Mouse (Mus musculus): ENCODE results near the gene Mall.

Gene Mall

GRCm38 (mm10) chr2:127730301-127730997 is 717 bp upstream of the Mall start:
- no peak for DNase-seq (ENCODE audit: low read depth, low spot score)

- no peak for DNase-seq (ENCODE audit: low read depth, low spot score)
Measured at GRCm38 (mm10) chr2:127728661-127729450, 876 bp downstream of the Mall start.

- no peak for DNase-seq (ENCODE audit: low read depth, low spot score)
Measured at GRCm38 (mm10) chr2:127728146-127728545, 1.6 kb downstream of the Mall start.

GRCm38 (mm10) chr2:127723193-127723592 is 6.5 kb downstream of the Mall start:
- DNase-seq (ENCODE audit: low read depth, low spot score) = no peak

- peak; percentile 11 for DNase-seq (ENCODE audit: low read depth, low spot score)
Measured at GRCm38 (mm10) chr2:127722176-127722892, 7.4 kb downstream of the Mall start.

- DNase-seq (ENCODE audit: low read depth, low spot score) = no peak
Measured at GRCm38 (mm10) chr2:127718839-127719468, 10.8 kb downstream of the Mall start.

- no peak for DNase-seq (ENCODE audit: low read depth, low spot score)
Measured at GRCm38 (mm10) chr2:127714726-127715125, 15.0 kb downstream of the Mall start.

- no peak for DNase-seq (ENCODE audit: low read depth, low spot score)
Measured at GRCm38 (mm10) chr2:127708792-127709191, 20.9 kb downstream of the Mall start.

GRCm38 (mm10) chr2:127708060-127708459 is 21.7 kb downstream of the Mall start:
- no peak for DNase-seq (ENCODE audit: low read depth, low spot score)

- DNase-seq (ENCODE audit: low read depth, low spot score) = no peak
Measured at GRCm38 (mm10) chr2:127705267-127705666, 24.5 kb downstream of the Mall start.

- no peak for DNase-seq (ENCODE audit: low read depth, low spot score)
Measured at GRCm38 (mm10) chr2:127689239-127689638, 40.5 kb downstream of the Mall start.

- DNase-seq (ENCODE audit: low read depth, low spot score) = peak; percentile 57
Measured at GRCm38 (mm10) chr2:127683687-127684331, 45.9 kb downstream of the Mall start.

GRCm38 (mm10) chr2:127667843-127668506 is 61.8 kb downstream of the Mall start:
- DNase-seq (ENCODE audit: low read depth, low spot score) = no peak

GRCm38 (mm10) chr2:127667015-127667414 is 62.7 kb downstream of the Mall start:
- no peak for DNase-seq (ENCODE audit: low read depth, low spot score)

- no peak for DNase-seq (ENCODE audit: low read depth, low spot score)
Measured at GRCm38 (mm10) chr2:127662708-127663107, 67.0 kb downstream of the Mall start.

GRCm38 (mm10) chr2:127656086-127656720 is 73.5 kb downstream of the Mall start, which contains the start of gene Mal:
Mal (minus strand) TSS chr2:127656695.
- peak; percentile 15 for DNase-seq (ENCODE audit: low read depth, low spot score)

- no peak for DNase-seq (ENCODE audit: low read depth, low spot score)
Measured at GRCm38 (mm10) chr2:127655419-127655818, 74.3 kb downstream of the Mall start.

GRCm38 (mm10) chr2:127654786-127655185 is 74.9 kb downstream of the Mall start:
- DNase-seq (ENCODE audit: low read depth, low spot score) = no peak
